Mouse (Mus musculus) activated CD4-positive, CD25-positive, alpha-beta regulatory T cell, adult 9 weeks (primary cell): Measurements from ENCODE around the gene Dmac1. TPM values are rescaled to one million over a fixed set of nuclear protein-coding genes. Genes with fewer than 3 reads are reported as not detected.

Experiments used
- polyA plus RNA-seq: library from polyadenylated mRNA; unstranded; fragments of 100-300 nt; shearing (Covaris generic); gene quantifications from one replicate; pipeline ENCODE4 v1.2.1, GENCODE M21; 2017

The Dmac1 gene
- polyA plus RNA-seq, result 84.2 TPM

GRCm38 (mm10) chr4:75278197-75279175 is at the start of gene Dmac1:
TSS of gene Dmac1 (minus strand) at chr4:75278305.

